Comparison of ENCODE assay signal across 8 mouse cellular contexts in genomic region chr13:49681351-49682232, GRCm38 (mm10). TPM values are rescaled to one million over a fixed set of nuclear protein-coding genes. Genes with fewer than 3 reads are reported as not detected.
DNase-seq lines count a peak whose midpoint lies in the region; ATAC-seq and TF ChIP-seq lines count a peak whose summit lies in the region.

Gene Iars, plus strand, starts transcription at chr13:49682100.

- 5% methylated on average over 26 of the region's 26 CpGs for WGBS in embryonic facial prominence, embryonic 13.5 days
- 3% methylated on average over 26 of the region's 26 CpGs for WGBS in kidney, adult 2 months
- WGBS in limb, embryonic 12.5 days = 6% methylated on average over 26 of the region's 26 CpGs
- 6% methylated on average over 26 of the region's 26 CpGs for WGBS in midbrain, embryonic 15.5 days
- WGBS in spleen, adult 2 months = 9% methylated on average over 26 of the region's 26 CpGs

- TF ChIP-seq CTCF in kidney, adult 2 months (conservative IDR thresholded peaks at IDR 0.05; ENCODE audit: insufficient read depth, insufficient read length, low read depth, low read length) = no peak
- TF ChIP-seq CTCF in spleen, adult 2 months (IDR thresholded peaks at IDR 0.05; ENCODE audit: extremely low read depth, insufficient read depth, insufficient read length, insufficient replicate concordance) = no peak

- DNase-seq in 3134 (ENCODE audit: extremely low read depth, insufficient read length, low spot score) = peak; percentile 93
- DNase-seq in adrenal gland, postnatal 36 days = peak; percentile 96 to 100
- DNase-seq in heart, adult 18-20 months = peak; percentile 99 to 100
- peak; percentile 99 for DNase-seq in kidney, adult 2 months
- peak; percentile 94 to 99 for DNase-seq in spleen, adult 2 months (ENCODE audit: low read depth in 1 of 2, low spot score in 2 of 2)

- peak within 1 kb of the TSS; percentile 87 for H3K4me2 ChIP-seq in embryonic facial prominence, embryonic 13.5 days
- H3K4me2 ChIP-seq in limb, embryonic 12.5 days = peak within 1 kb of the TSS; percentile 91
- peak within 1 kb of the TSS; percentile 92 for H3K4me2 ChIP-seq in midbrain, embryonic 15.5 days

- H3K27ac ChIP-seq in embryonic facial prominence, embryonic 13.5 days = peak within 1 kb of the TSS; percentile 78
- peak within 1 kb of the TSS; percentile 52; the same call in 1 of the 2 replicates for H3K27ac ChIP-seq in kidney, adult 2 months (ENCODE audit: insufficient read depth, low read depth, low read length)
- peak within 1 kb of the TSS; percentile 26; the same call in 1 of the 2 replicates for H3K27ac ChIP-seq in limb, embryonic 12.5 days
- H3K27ac ChIP-seq in midbrain, embryonic 15.5 days = peak within 1 kb of the TSS; percentile 77
- peak within 1 kb of the TSS; percentile 22 for H3K27ac ChIP-seq in spleen, adult 2 months (ENCODE audit: insufficient read depth, low read length)

- H3K9me3 ChIP-seq in embryonic facial prominence, embryonic 13.5 days = no peaks in the 10 kb centered on the region
- no peaks in the 10 kb centered on the region for H3K9me3 ChIP-seq in limb, embryonic 12.5 days
- H3K9me3 ChIP-seq in midbrain, embryonic 15.5 days = no peaks in the 10 kb centered on the region

- peak; percentile 73 for TF ChIP-seq POLR2A in kidney, adult 2 months (IDR thresholded peaks at IDR 0.05; ENCODE audit: low read depth, low read length)
- no peak; the same call in 1 of the 2 replicates for TF ChIP-seq POLR2A in spleen, adult 2 months (IDR thresholded peaks at IDR 0.05; ENCODE audit: low read depth, low read length)

- H3K36me3 ChIP-seq in embryonic facial prominence, embryonic 13.5 days = peaks cover 17% of the 10 kb centered on the region
- no peaks in the 10 kb centered on the region; the same call in 1 of the 2 replicates for H3K36me3 ChIP-seq in kidney, adult 2 months (ENCODE audit: control insufficient read depth, insufficient read depth, low read length)
- H3K36me3 ChIP-seq in limb, embryonic 12.5 days = peaks cover 17% of the 10 kb centered on the region
- H3K36me3 ChIP-seq in midbrain, embryonic 15.5 days (replicated peaks) = peaks cover 6% of the 10 kb centered on the region; the same call in 1 of the 2 replicates
- peaks cover 5% of the 10 kb centered on the region for H3K36me3 ChIP-seq in spleen, adult 2 months (ENCODE audit: control insufficient read depth, insufficient read depth, low read length)

- no peaks in the 10 kb centered on the region for H3K27me3 ChIP-seq in embryonic facial prominence, embryonic 13.5 days
- H3K27me3 ChIP-seq in kidney, adult 2 months (replicated peaks; ENCODE audit: control insufficient read depth, insufficient read depth, low read length) = no peaks in the 10 kb centered on the region
- H3K27me3 ChIP-seq in limb, embryonic 12.5 days = no peaks in the 10 kb centered on the region
- no peaks in the 10 kb centered on the region for H3K27me3 ChIP-seq in midbrain, embryonic 15.5 days (replicated peaks)
- H3K27me3 ChIP-seq in spleen, adult 2 months (ENCODE audit: control insufficient read depth, insufficient read depth, low read length) = no peaks in the 10 kb centered on the region

- peak within 1 kb of the TSS; percentile 87 for H3K9ac ChIP-seq in embryonic facial prominence, embryonic 13.5 days
- H3K9ac ChIP-seq in limb, embryonic 12.5 days (replicated peaks) = peak within 1 kb of the TSS; percentile 69
- H3K9ac ChIP-seq in midbrain, embryonic 15.5 days = peak within 1 kb of the TSS; percentile 86

- H3K4me3 ChIP-seq in embryonic facial prominence, embryonic 13.5 days = peak within 1 kb of the TSS; percentile 87
- peak within 1 kb of the TSS; percentile 82 for H3K4me3 ChIP-seq in kidney, adult 2 months (ENCODE audit: insufficient read depth, low read depth, low read length)
- H3K4me3 ChIP-seq in limb, embryonic 12.5 days (replicated peaks) = peak within 1 kb of the TSS; percentile 59
- H3K4me3 ChIP-seq in midbrain, embryonic 15.5 days = peak within 1 kb of the TSS; percentile 93
- H3K4me3 ChIP-seq in spleen, adult 2 months (ENCODE audit: extremely low read depth, insufficient read depth, insufficient read length) = peak within 1 kb of the TSS; percentile 74

- H3K4me1 ChIP-seq in embryonic facial prominence, embryonic 13.5 days = peaks cover 19% of the 10 kb centered on the region
- no peaks in the 10 kb centered on the region; the same call in 1 of the 2 replicates for H3K4me1 ChIP-seq in kidney, adult 2 months (ENCODE audit: control insufficient read depth, insufficient read depth, low read length)
- peaks cover 20% of the 10 kb centered on the region for H3K4me1 ChIP-seq in limb, embryonic 12.5 days (replicated peaks)
- peaks cover 24% of the 10 kb centered on the region for H3K4me1 ChIP-seq in midbrain, embryonic 15.5 days
- H3K4me1 ChIP-seq in spleen, adult 2 months (ENCODE audit: control insufficient read depth, insufficient read depth, insufficient read length) = peaks cover 2% of the 10 kb centered on the region; the same call in 1 of the 2 replicates

- ATAC-seq in embryonic facial prominence, embryonic 13.5 days (ENCODE audit: insufficient number of reproducible peaks, insufficient read depth, low FRiP score, low TSS enrichment, low read depth) = peak; percentile 100
- ATAC-seq in limb, embryonic 12.5 days (ENCODE audit: insufficient number of reproducible peaks, insufficient read depth, low FRiP score, low TSS enrichment, low read depth) = peak; percentile 100
- ATAC-seq in midbrain, embryonic 15.5 days (replicated peaks) = peak; percentile 100

RNA-seq across cellular contexts. Expression of gene Iars, which starts in this region (rescaled TPM):
- total RNA-seq in adrenal gland, postnatal 36 days (2021) = 10 to 100 TPM; 82.4 to 91.0 TPM
- polyA plus RNA-seq in embryonic facial prominence, embryonic 13.5 days (2015; fragmentation: Nextera tagmentation; extraction: Ambion mirVana) = 66.6 and 75.3 TPM in 2 replicates
- total RNA-seq in heart, adult 18-20 months (2021) = 10 to 100 TPM; 61.4 to 65.1 TPM
- 16.9 and 19.5 TPM in 2 replicates for polyA plus RNA-seq in kidney, adult 2 months (2012; rRNA removed)
- polyA plus RNA-seq in limb, embryonic 12.5 days (2016; fragmentation: Nextera tagmentation; extraction: Ambion mirVana) = 75.3 and 78.8 TPM in 2 replicates
- 50.0 and 50.4 TPM in 2 replicates for polyA plus RNA-seq in midbrain, embryonic 15.5 days (2015; fragmentation: Nextera tagmentation; extraction: Ambion mirVana)
- polyA plus RNA-seq in spleen, adult 2 months (2012; rRNA removed) = 11.5 and 11.8 TPM in 2 replicates

Comparison
In these comparisons a context has a peak if more than half of its experiments do, and no peak if none do; other contexts are left out.
1. Peak in every context shown above with its lines: DNase-seq, ATAC-seq, H3K4me3 ChIP-seq and H3K27ac ChIP-seq.
2. H3K27ac ChIP-seq: peak in every context shown above with its lines; median percentile 78 in embryonic facial prominence, embryonic 13.5 days; 77 in midbrain, embryonic 15.5 days; 52 in kidney, adult 2 months; 26 in limb, embryonic 12.5 days; 22 in spleen, adult 2 months.